Mouse (Mus musculus): ENCODE measurements around the gene Aadat. TPM values are rescaled to one million over a fixed set of nuclear protein-coding genes. Genes with fewer than 3 reads are reported as not detected.

Aadat gene
- polyA plus RNA-seq (2017; shearing (Covaris generic)) = not detected

GRCm38 (mm10) chr8:60505653-60506521, at the start of gene Aadat:
Aadat (plus strand) TSS chr8:60505932.

DNA sequence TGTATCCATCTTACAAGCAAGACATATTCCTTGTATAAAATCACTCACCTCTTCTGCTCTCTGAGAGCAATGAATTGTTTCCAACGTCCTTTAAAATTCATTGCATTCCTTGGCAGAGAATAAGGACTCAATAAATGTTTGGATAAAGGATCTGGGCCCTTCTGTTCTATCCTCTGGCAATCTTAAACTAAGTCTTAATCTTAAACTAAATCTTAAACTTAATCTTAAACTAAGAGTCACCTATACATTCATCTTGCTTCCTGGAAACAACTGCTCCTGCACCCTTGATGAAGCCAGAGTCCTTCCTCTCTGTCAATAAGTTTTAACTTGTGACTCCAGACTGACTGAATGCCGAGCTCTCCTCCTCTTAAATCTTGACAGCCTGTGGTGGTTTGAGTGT, 2.6 kb upstream of the Aadat start, which contains the start of gene Gm10283:
Gene Gm10283 (minus strand): TSS at position 101 of the 400 bp plus-strand sequence.

Other genes starting within 250 kb of the Aadat start
- gene Gm10283, start 2.7 kb upstream of the Aadat start, polyA plus RNA-seq (2017; shearing (Covaris generic)) = not detected
- 0.27 TPM for gene Mfap3l, start 126.9 kb downstream of the Aadat start, polyA plus RNA-seq (2017; shearing (Covaris generic))

Data from effector memory CD4-positive, alpha-beta T cell, adult 7 months (primary cell).